Mouse (Mus musculus) neural tube, embryonic 14.5 days (tissue): ENCODE data around the gene Fgfr2. TPM values are rescaled to one million over a fixed set of nuclear protein-coding genes. Genes with fewer than 3 reads are reported as not detected.

Experiments
- ATAC-seq: fragments of 200-750 bp; cut with Nextera tagmentation; 2 replicates; pipeline ENCODE4 v1.8.0; 2017; ENCODE audit warnings: low read depth, mild to moderate bottlenecking, moderate TSS enrichment, moderate library complexity
- H3K27ac ChIP-seq: fragments of 300-500 bp; sonication (generic); 2 replicates; pipeline ENCODE4 v1.5.1; 2014; ENCODE audit warnings: low read depth, mild to moderate bottlenecking, control low read depth, low read length, moderate library complexity, mixed read lengths
- H3K27me3 ChIP-seq: fragments of 300-500 bp; sonication (generic); 2 replicates; pipeline ENCODE4 v1.6.1; 2014; ENCODE audit warnings: low read length; ENCODE audit not compliant: control insufficient read depth, insufficient read depth
- H3K36me3 ChIP-seq: fragments of 300-500 bp; sonication (generic); 2 replicates; pipeline ENCODE4 v1.6.1; 2014; ENCODE audit warnings: low read length, mixed read lengths; ENCODE audit not compliant: control insufficient read depth, insufficient read depth
- H3K4me1 ChIP-seq: fragments of 300-500 bp; sonication (generic); 2 replicates; pipeline ENCODE4 v1.6.1; 2014; ENCODE audit warnings: low read length; ENCODE audit not compliant: control insufficient read depth, insufficient read depth
- H3K4me2 ChIP-seq: fragments of 300-500 bp; sonication (generic); 2 replicates; pipeline ENCODE4 v1.6.1; 2014; ENCODE audit warnings: mild to moderate bottlenecking, low read depth, low read length, control low read depth
- H3K4me3 ChIP-seq: fragments of 300-500 bp; sonication (generic); 2 replicates; pipeline ENCODE4 v1.5.1; 2014; ENCODE audit warnings: low read depth, low read length, control low read depth, mixed read lengths
- H3K9ac ChIP-seq: fragments of 300-500 bp; sonication (generic); replicated peaks from 2 replicates; pipeline ENCODE4 v1.6.1; 2014; ENCODE audit warnings: low read depth, mild to moderate bottlenecking, control low read depth, low read length, mixed read lengths
- H3K9me3 ChIP-seq: fragments of 300-500 bp; sonication (generic); 2 replicates; pipeline ENCODE4 v1.6.1; 2016; ENCODE audit warnings: low read length; ENCODE audit not compliant: control insufficient read depth
- WGBS: fragments of 180-500 bp; shearing (Covaris S2); extraction: QIAGEN DNeasy Blood & Tissue Kit; methylation state at CpG from one replicate; pipeline ENCODE4 v1.1.7; 2014; 5-methylcytosine and 5-hydroxymethylcytosine counted together
- polyA plus RNA-seq: library from polyadenylated mRNA; unstranded; fragments of >200 nt; fragmentation: Nextera tagmentation; extraction: Ambion mirVana; gene quantifications from 2 replicates; pipeline ENCODE4 v1.2.1, GENCODE M21; 2014

Gene Fgfr2
- polyA plus RNA-seq, 1 experiment from 2014 or later = 28.1 TPM

- Histone ChIP-seq H3K4me3 (peak within 1 kb of the TSS; percentile 90), H3K27ac (peak within 1 kb of the TSS; percentile 83), H3K9ac (peak within 1 kb of the TSS; percentile 89), H3K9me3 (no peaks in the 10 kb centered on the region), H3K4me1 (peaks cover 10% of the 10 kb centered on the region; the same call in 1 of the 2 replicates), H3K4me2 (peak within 1 kb of the TSS; percentile 81), H3K36me3 (peaks cover 6% of the 10 kb centered on the region; the same call in 1 of the 2 replicates), H3K27me3 (no peaks in the 10 kb centered on the region; the same call in 1 of the 2 replicates)
- under 1% methylated on average over 55 of the region's 55 CpGs for WGBS
- ATAC-seq = peak; percentile 96
Observed at GRCm38 (mm10) chr7:131362615-131363300, 1760.4 kb downstream of the Fgfr2 start, which contains the start of gene 2310057M21Rik. TSS of gene 2310057M21Rik (minus strand) at chr7:131362759.

GRCm38 (mm10) chr7:131362269-131362614 is 1760.9 kb downstream of the Fgfr2 start:
- WGBS = under 1% methylated on average over 35 of the region's 35 CpGs
- Histone ChIP-seq H3K4me3 (peak overlapping the region; percentile 90), H3K4me2 (peak overlapping the region; percentile 81), H3K27me3 (no peaks in the 10 kb centered on the region; the same call in 1 of the 2 replicates), H3K27ac (peak overlapping the region; percentile 72), H3K9ac (peak overlapping the region; percentile 89), H3K4me1 (peaks cover 10% of the 10 kb centered on the region; the same call in 1 of the 2 replicates), H3K36me3 (peaks cover 9% of the 10 kb centered on the region), H3K9me3 (no peaks in the 10 kb centered on the region)
- ATAC-seq = peak; percentile 83

- Histone ChIP-seq H3K36me3 (peaks cover 28% of the 10 kb centered on the region), H3K27me3 (no peaks in the 10 kb centered on the region), H3K4me2 (no peak overlapping the region), H3K9ac (no peak overlapping the region), H3K4me1 (peaks cover 2% of the 10 kb centered on the region; the same call in 1 of the 2 replicates), H3K4me3 (no peak overlapping the region), H3K9me3 (no peaks in the 10 kb centered on the region), H3K27ac (no peak overlapping the region)
- ATAC-seq = no peak
- 97% methylated on average over 13 of the region's 13 CpGs for WGBS
Observed at GRCm38 (mm10) chr7:131356105-131356504, 1767.0 kb downstream of the Fgfr2 start.

- Histone ChIP-seq H3K27me3 (no peaks in the 10 kb centered on the region), H3K4me2 (no peak overlapping the region), H3K36me3 (peaks cover 30% of the 10 kb centered on the region), H3K27ac (no peak overlapping the region), H3K4me1 (no peaks in the 10 kb centered on the region), H3K4me3 (no peak overlapping the region), H3K9me3 (no peaks in the 10 kb centered on the region), H3K9ac (no peak overlapping the region)
- ATAC-seq = no peak
- WGBS = 52% methylated on average over 7 of the region's 7 CpGs
Observed at GRCm38 (mm10) chr7:131345856-131346541, 1777.2 kb downstream of the Fgfr2 start.

GRCm38 (mm10) chr7:131337502-131338068 is 1785.6 kb downstream of the Fgfr2 start:
- WGBS = 38% methylated on average over 8 of the region's 8 CpGs
- Histone ChIP-seq H3K27me3 (no peaks in the 10 kb centered on the region), H3K9me3 (no peaks in the 10 kb centered on the region), H3K27ac (no peak overlapping the region), H3K4me1 (no peaks in the 10 kb centered on the region), H3K4me3 (no peak overlapping the region), H3K4me2 (no peak overlapping the region), H3K9ac (no peak overlapping the region), H3K36me3 (peaks cover 6% of the 10 kb centered on the region; the same call in 1 of the 2 replicates)
- no peak for ATAC-seq

GRCm38 (mm10) chr7:131333564-131333963 is 1789.6 kb downstream of the Fgfr2 start, which contains the start of gene Fam24a:
TSS of gene Fam24a (plus strand) at chr7:131333864.
- WGBS = 55% methylated on average over 1 of the region's 1 CpGs
- Histone ChIP-seq H3K9me3 (no peaks in the 10 kb centered on the region), H3K36me3 (no peaks in the 10 kb centered on the region), H3K27me3 (no peaks in the 10 kb centered on the region), H3K9ac (no peak within 1 kb of the TSS), H3K4me2 (no peak within 1 kb of the TSS), H3K27ac (no peak within 1 kb of the TSS), H3K4me1 (no peaks in the 10 kb centered on the region), H3K4me3 (no peak within 1 kb of the TSS)
- ATAC-seq = no peak

GRCm38 (mm10) chr7:131331688-131332087 is 1791.5 kb downstream of the Fgfr2 start:
- no peaks in the 10 kb centered on the region for H3K36me3 ChIP-seq
- H3K27ac ChIP-seq = no peak overlapping the region
- H3K9me3 ChIP-seq = no peaks in the 10 kb centered on the region
- H3K9ac ChIP-seq = no peak overlapping the region
- H3K27me3 ChIP-seq = no peaks in the 10 kb centered on the region
- H3K4me1 ChIP-seq = no peaks in the 10 kb centered on the region
- no peak overlapping the region for H3K4me3 ChIP-seq
- 85% methylated on average over 2 of the region's 2 CpGs for WGBS
- no peak overlapping the region for H3K4me2 ChIP-seq
- no peak for ATAC-seq

GRCm38 (mm10) chr7:131329416-131329815 is 1793.7 kb downstream of the Fgfr2 start, which contains the start of gene Fam24b:
TSS of gene Fam24b (minus strand) at chr7:131329516.
- WGBS = 96% methylated on average over 5 of the region's 5 CpGs
- no peaks in the 10 kb centered on the region for H3K36me3 ChIP-seq
- H3K9ac ChIP-seq = no peak within 1 kb of the TSS
- no peaks in the 10 kb centered on the region for H3K9me3 ChIP-seq
- no peak for ATAC-seq
- no peak within 1 kb of the TSS for H3K27ac ChIP-seq
- H3K4me1 ChIP-seq = no peaks in the 10 kb centered on the region
- H3K27me3 ChIP-seq = no peaks in the 10 kb centered on the region
- H3K4me3 ChIP-seq = no peak within 1 kb of the TSS
- no peak within 1 kb of the TSS for H3K4me2 ChIP-seq

GRCm38 (mm10) chr7:131327054-131327453 is 1796.1 kb downstream of the Fgfr2 start:
- H3K9me3 ChIP-seq = no peaks in the 10 kb centered on the region
- ATAC-seq = no peak
- H3K9ac ChIP-seq = no peak overlapping the region
- H3K4me2 ChIP-seq = no peak overlapping the region
- no peaks in the 10 kb centered on the region for H3K36me3 ChIP-seq
- no peaks in the 10 kb centered on the region for H3K4me1 ChIP-seq
- H3K27ac ChIP-seq = no peak overlapping the region
- H3K4me3 ChIP-seq = no peak overlapping the region
- H3K27me3 ChIP-seq = no peaks in the 10 kb centered on the region
- WGBS = 96% methylated on average over 5 of the region's 5 CpGs
